Mouse (Mus musculus) hindbrain, embryonic 16.5 days (tissue): ENCODE measurements around the gene Fndc10. TPM values are rescaled to one million over a fixed set of nuclear protein-coding genes. Genes with fewer than 3 reads are reported as not detected.

Source experiments
- ATAC-seq: fragments of 200-750 bp; cut with Nextera tagmentation; 2 replicates; pipeline ENCODE4 v1.8.0; 2017; ENCODE audit warnings: moderate TSS enrichment, moderate library complexity
- H3K27ac ChIP-seq: fragments of 300-500 bp; sonication (generic); 2 replicates; pipeline ENCODE4 v1.5.1; 2014; ENCODE audit warnings: low read depth, mild to moderate bottlenecking, control low read depth, low read length, moderate library complexity
- H3K27me3 ChIP-seq: fragments of 300-500 bp; sonication (generic); replicated peaks from 2 replicates; pipeline ENCODE4 v1.6.1; 2014; ENCODE audit warnings: low read length; ENCODE audit not compliant: control insufficient read depth, insufficient read depth
- H3K36me3 ChIP-seq: fragments of 300-500 bp; sonication (generic); 2 replicates; pipeline ENCODE4 v1.6.1; 2014; ENCODE audit warnings: mild to moderate bottlenecking, low read length, moderate library complexity, mixed read lengths; ENCODE audit not compliant: control insufficient read depth, insufficient read depth
- H3K4me1 ChIP-seq: fragments of 300-500 bp; sonication (generic); 2 replicates; pipeline ENCODE4 v1.6.1; 2014; ENCODE audit warnings: low read depth, low read length; ENCODE audit not compliant: control insufficient read depth, insufficient read depth
- H3K4me2 ChIP-seq: fragments of 300-500 bp; sonication (generic); 2 replicates; pipeline ENCODE4 v1.6.1; 2014; ENCODE audit warnings: mild to moderate bottlenecking, low read length, control low read depth, moderate library complexity
- H3K4me3 ChIP-seq: fragments of 300-500 bp; sonication (generic); 2 replicates; pipeline ENCODE4 v1.5.1; 2014; ENCODE audit warnings: mild to moderate bottlenecking, low read length, control low read depth, moderate library complexity
- H3K9ac ChIP-seq: fragments of 300-500 bp; sonication (generic); 2 replicates; pipeline ENCODE4 v1.6.1; 2014; ENCODE audit warnings: low read depth, mild to moderate bottlenecking, control low read depth, low read length, moderate library complexity
- H3K9me3 ChIP-seq: fragments of 300-500 bp; sonication (generic); 2 replicates; pipeline ENCODE4 v1.6.1; 2014; ENCODE audit warnings: mild to moderate bottlenecking, low read length, moderate library complexity; ENCODE audit not compliant: control insufficient read depth
- WGBS: fragments of 180-500 bp; shearing (Covaris S2); extraction: QIAGEN DNeasy Blood & Tissue Kit; methylation state at CpG from one replicate; pipeline ENCODE4 v1.1.7; 2014; 5-methylcytosine and 5-hydroxymethylcytosine counted together
- polyA plus RNA-seq: library from polyadenylated mRNA; unstranded; fragments of >200 nt; fragmentation: Nextera tagmentation; extraction: Ambion mirVana; gene quantifications from 2 replicates; pipeline ENCODE4 v1.2.1, GENCODE M21; 2015

The Fndc10 gene
- polyA plus RNA-seq, 1 experiment from 2014 or later = 15.5 TPM

DNA sequence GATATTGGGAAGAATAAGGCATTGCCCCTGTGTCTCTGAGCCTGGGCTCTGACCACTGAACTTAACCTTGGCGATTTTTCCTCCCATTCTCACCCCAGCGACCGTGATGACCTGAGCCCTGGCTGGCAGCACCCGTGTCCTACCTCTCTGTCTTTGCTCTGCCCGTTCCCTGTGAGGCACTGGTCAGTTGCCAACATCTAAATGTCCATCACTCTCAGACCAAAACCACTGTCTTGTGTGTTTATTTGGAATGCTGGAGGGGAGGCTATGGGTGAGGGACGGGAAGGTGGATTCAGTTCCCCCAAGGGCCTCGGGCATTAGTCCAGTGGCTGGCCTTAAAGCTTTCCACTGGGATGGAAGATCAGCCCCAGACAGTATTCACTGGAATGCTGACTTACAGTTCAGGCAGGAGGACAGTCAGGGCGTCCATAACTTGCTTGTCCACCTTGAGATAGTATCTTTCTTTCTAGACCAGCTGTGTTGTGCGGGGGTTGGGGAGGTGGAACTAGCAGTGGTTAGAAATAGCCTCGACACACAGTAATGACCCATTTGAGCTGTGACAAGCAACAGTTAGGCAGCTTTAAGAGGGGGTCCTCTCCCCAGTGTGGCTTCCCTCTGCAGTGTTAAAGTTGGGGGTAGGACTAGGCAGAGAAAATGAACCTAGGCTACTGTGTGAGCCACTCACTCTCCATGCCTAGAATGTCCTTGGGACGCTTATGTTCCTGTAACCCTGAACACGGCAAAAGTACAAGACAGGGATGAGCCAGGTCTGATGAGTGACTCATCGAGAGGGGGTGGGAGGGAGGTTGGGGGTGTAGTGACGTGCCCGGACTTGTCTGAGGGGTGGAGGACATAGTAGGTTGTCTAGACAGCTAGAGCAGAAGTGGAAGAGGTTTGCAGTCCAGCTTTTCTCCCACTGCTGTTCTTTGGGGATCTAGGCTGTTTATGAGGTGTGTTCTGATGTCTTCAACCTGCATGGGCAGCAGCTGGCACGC lies 2.4 kb downstream of the Fndc10 start:
- Histone ChIP-seq H3K9ac (peak overlapping the region; percentile 95; the same call in 1 of the 2 replicates), H3K4me3 (peak overlapping the region; percentile 78), H3K36me3 (no peaks in the 10 kb centered on the region)

DNA sequence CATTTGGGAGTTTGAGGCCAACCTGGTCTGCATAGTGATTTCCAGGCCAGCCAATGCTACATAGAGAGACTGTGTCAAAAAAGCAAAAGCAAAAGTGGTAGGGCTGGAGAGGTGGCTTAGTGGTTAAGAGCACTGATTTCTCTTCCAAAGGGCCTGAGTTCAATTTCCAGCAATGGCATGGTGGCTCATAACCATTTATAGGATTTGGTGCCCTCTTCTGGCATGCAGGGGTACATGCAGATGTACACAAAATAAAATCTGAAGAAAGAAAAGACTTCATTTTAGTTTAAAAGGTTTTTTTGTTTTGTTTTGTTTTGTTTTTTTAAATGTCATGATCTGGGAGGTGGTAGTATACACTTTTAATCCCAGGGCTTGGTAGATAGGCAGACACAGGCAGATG lies 6.3 kb downstream of the Fndc10 start:
- no peaks in the 10 kb centered on the region for H3K27me3 ChIP-seq
- H3K27ac ChIP-seq = no peak overlapping the region
- H3K4me1 ChIP-seq = peaks cover 18% of the 10 kb centered on the region
- H3K4me3 ChIP-seq = no peak overlapping the region
- H3K4me2 ChIP-seq = no peak overlapping the region
- H3K36me3 ChIP-seq = no peaks in the 10 kb centered on the region
- no peak for ATAC-seq
- H3K9ac ChIP-seq = no peak overlapping the region
- no peaks in the 10 kb centered on the region for H3K9me3 ChIP-seq

More for the DNA sequence above, 2.4 kb downstream of the Fndc10 start:
- Histone ChIP-seq H3K4me1 (peaks cover 25% of the 10 kb centered on the region), H3K27ac (no peak overlapping the region), H3K27me3 (no peaks in the 10 kb centered on the region), H3K4me2 (peak overlapping the region; percentile 84), H3K9me3 (no peaks in the 10 kb centered on the region)
- WGBS = 75% methylated on average over 16 of the region's 16 CpGs
- ATAC-seq = no peak

DNA sequence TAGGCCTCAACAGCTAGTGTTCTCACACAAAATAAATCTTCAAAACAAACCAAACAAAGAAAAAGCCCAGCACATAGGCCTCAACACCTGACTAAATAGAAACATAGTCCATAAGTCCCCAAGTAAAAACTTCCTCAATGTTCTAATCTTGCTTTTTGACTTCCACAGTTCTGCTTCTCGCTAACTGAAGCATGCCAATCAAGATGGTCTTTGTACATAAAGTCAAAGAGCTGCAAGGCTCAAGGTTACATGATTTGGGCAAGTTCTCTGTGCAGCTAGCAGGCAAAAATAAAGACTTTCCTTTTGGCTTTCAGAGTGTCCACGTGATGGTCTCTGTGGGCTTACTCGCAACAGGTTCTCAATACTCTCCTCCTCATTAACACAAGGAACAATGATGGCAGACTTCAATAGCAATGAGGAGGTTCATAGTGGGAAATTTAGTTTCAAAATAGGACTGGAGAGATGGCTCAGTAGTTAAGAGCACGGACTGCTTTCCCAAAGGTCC lies 9.3 kb downstream of the Fndc10 start:
- Histone ChIP-seq H3K27me3 (no peaks in the 10 kb centered on the region), H3K9me3 (no peaks in the 10 kb centered on the region), H3K4me1 (peaks cover 10% of the 10 kb centered on the region), H3K27ac (no peak overlapping the region), H3K9ac (no peak overlapping the region), H3K4me2 (no peak overlapping the region), H3K4me3 (no peak overlapping the region), H3K36me3 (no peaks in the 10 kb centered on the region)
- WGBS = 94% methylated on average over 4 of the region's 4 CpGs
- ATAC-seq = no peak

DNA sequence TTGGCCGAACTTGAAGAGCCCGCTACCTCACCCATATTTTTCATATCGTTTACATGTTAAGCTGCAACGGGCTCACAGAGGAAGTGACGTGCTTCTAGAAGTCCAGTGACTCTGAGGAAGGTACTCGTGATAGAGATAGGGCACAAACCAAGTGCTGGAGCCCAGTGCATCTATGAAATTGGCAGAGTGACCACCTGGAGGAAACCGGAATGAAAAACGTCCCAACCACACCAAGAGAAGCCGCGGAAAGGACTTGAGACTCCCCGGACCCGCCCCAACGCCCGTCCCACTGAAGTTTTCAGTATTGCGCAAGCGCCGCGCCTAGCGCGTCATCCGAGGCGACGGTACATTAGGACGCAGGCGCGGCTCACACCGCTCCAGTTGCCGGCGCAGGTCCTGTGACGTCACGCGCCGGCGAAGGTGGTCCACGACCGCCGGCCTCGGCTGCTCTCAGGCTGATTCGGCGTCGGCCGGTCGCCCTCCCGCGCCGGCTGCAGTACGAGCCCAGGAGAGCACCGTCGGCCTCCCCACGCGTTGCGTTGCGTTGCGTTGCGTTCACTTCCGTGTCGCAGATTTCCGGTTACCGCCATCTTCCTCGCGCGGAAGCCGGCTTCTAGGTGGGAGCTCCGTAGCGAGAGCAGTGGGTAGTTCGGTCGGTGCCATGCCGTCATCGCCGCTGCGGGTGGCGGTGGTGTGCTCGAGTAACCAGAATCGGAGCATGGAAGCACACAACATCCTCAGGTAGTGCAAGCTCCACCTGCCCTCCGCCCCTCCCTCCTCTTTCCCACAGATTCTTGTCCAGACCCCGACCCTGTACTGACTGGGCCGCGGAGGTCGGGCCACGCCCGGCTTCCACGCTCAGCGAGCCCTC lies 10.8 kb downstream of the Fndc10 start, which contains the start of gene Ssu72:
Gene Ssu72, plus strand, starts transcription at position 80 of the 871 bp plus-strand sequence.
- Histone ChIP-seq H3K9me3 (no peaks in the 10 kb centered on the region), H3K27ac (peak within 1 kb of the TSS; percentile 96), H3K9ac (peak within 1 kb of the TSS; percentile 97), H3K4me3 (peak within 1 kb of the TSS; percentile 95), H3K4me1 (peaks cover 18% of the 10 kb centered on the region), H3K4me2 (peak within 1 kb of the TSS; percentile 67), H3K27me3 (no peaks in the 10 kb centered on the region), H3K36me3 (no peaks in the 10 kb centered on the region)
- peak; percentile 96 for ATAC-seq
- under 1% methylated on average over 73 of the region's 83 CpGs for WGBS

DNA sequence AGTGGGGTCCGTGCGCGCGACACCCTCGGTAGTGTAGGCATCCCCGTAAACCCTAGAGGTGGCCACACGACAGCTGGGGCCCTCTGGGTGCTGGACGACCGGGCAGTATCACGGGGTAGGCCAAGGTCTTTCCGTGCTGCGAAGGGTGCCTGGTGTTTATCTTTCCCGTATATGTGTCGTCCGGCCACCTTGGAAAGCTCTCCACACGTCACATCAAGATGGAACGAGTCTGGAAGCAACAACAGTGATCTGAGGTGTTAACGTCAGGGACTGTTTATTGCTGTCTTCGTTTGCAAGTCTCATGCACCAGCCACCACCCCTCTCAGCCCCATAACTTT lies 11.4 kb downstream of the Fndc10 start:
- WGBS = under 1% methylated on average over 19 of the region's 19 CpGs
- H3K9me3 ChIP-seq = no peaks in the 10 kb centered on the region
- peak overlapping the region; percentile 67 for H3K4me2 ChIP-seq
- no peak; the same call in 1 of the 2 replicates for ATAC-seq
- peak overlapping the region; percentile 96 for H3K27ac ChIP-seq
- peak overlapping the region; percentile 97 for H3K9ac ChIP-seq
- H3K27me3 ChIP-seq = no peaks in the 10 kb centered on the region
- H3K36me3 ChIP-seq = no peaks in the 10 kb centered on the region
- peaks cover 18% of the 10 kb centered on the region for H3K4me1 ChIP-seq
- H3K4me3 ChIP-seq = peak overlapping the region; percentile 95

DNA sequence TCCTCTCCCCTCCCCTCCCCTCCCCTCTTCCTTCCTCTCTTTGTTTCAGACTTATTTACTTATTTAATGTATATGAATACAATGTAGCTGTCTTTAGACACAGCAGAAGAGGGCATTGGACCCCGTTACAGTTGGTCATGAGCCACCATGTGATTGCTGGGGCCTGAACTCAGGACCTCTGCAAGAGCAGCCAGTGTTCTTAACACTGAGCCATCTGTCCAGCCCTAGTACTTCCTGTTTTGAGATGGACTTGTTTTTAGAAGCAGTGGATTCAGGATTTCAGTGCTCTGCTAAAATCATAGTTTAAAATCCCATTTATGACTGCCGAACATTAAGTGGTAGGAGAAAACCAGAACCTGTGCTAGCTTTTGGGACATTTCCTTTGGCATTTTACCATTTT lies 14.4 kb downstream of the Fndc10 start:
- Histone ChIP-seq H3K4me2 (no peak overlapping the region), H3K36me3 (no peaks in the 10 kb centered on the region), H3K27ac (no peak overlapping the region), H3K4me1 (peaks cover 20% of the 10 kb centered on the region), H3K4me3 (no peak overlapping the region), H3K27me3 (no peaks in the 10 kb centered on the region), H3K9ac (no peak overlapping the region), H3K9me3 (no peaks in the 10 kb centered on the region)
- no peak for ATAC-seq
- WGBS = 81% methylated on average over 2 of the region's 2 CpGs

DNA sequence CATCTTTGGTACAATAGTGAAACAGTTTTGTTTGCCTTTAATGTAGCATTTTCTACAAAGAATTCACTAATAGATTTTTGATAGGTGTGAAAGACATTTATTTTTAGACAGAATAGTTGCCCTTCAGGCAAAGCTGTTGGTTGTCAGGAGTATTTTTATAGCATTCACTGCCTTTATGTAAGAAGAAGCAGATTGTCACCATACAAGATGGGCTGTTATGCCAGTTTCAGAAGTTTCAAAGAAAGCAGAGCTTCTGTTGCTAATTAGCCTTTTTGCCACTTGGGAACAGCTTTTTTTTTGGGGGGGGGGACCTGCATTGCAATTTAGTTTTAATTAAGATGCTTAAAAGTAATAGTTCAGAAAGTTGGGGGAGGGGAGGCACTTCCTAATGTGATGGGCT lies 14.8 kb downstream of the Fndc10 start:
- Histone ChIP-seq H3K27me3 (no peaks in the 10 kb centered on the region), H3K4me1 (peaks cover 20% of the 10 kb centered on the region), H3K4me3 (no peak overlapping the region), H3K27ac (no peak overlapping the region), H3K9me3 (no peaks in the 10 kb centered on the region), H3K36me3 (no peaks in the 10 kb centered on the region), H3K9ac (no peak overlapping the region), H3K4me2 (no peak overlapping the region)
- ATAC-seq = no peak

DNA sequence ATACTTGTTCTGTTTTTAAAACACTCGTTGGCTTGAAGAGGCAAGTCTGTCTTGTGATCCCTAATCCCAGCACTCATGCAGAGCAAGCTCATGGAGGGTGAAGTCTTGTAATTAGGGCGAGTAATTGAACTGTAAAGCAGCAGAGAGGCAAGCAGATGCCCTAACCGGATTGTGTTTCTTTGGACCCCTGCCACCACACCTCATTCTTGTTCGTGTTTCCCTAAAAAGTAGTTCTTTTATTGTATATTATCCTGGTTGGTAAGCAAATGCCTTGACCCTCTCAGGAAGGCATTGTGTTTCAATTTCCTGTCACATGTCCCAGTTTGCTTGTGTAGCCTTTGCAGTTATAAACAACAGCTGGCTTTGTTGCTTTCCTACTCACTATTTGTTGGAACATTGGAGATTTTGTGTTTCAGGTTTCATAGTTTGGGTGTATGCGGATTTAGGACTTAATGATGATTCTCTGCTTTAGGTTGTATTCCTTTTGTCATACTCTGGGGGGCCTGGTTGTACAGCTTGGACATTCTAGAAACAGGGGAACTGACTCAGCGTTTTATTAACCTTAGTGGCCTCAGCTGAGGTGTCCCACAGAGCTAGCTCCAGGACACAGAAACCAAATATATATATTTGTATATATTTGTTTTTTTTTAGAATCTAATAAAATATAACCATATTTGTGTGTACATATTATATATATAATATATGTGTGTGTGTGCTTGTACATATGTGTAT lies 16.5 kb downstream of the Fndc10 start:
- H3K4me3 ChIP-seq = no peak overlapping the region
- 59% methylated on average over 6 of the region's 6 CpGs for WGBS

More for the DNA sequence above, 16.5 kb downstream of the Fndc10 start:
- H3K27me3 ChIP-seq = no peaks in the 10 kb centered on the region
- H3K4me1 ChIP-seq = peaks cover 18% of the 10 kb centered on the region
- no peak overlapping the region for H3K9ac ChIP-seq
- H3K9me3 ChIP-seq = no peaks in the 10 kb centered on the region
- H3K4me2 ChIP-seq = no peak overlapping the region
- peaks cover 5% of the 10 kb centered on the region for H3K36me3 ChIP-seq
- ATAC-seq = no peak; the same call in 1 of the 2 replicates
- H3K27ac ChIP-seq = no peak overlapping the region
